In genomic region chr1:111699030-111699732, GRCm38 (mm10) we compare ENCODE assay signal across 19 mouse cellular contexts.
DNase-seq lines count a peak whose midpoint lies in the region; ATAC-seq lines count a peak whose summit lies in the region.
"Had no signal": no experiment of that assay in that cellular context is flagged by ENCODE, and none has a peak within 500 bp of the region (broad histone marks: within the 10 kb centered on the region; RNA-seq: fewer than 3 reads in every experiment).

No protein-coding gene starts in this region.

- H3K4me3 ChIP-seq in neural tube, embryonic 11.5 days (ENCODE audit: low read depth, low read length) = no peak overlapping the region
- H3K4me3 ChIP-seq in neural tube, embryonic 15.5 days (replicated peaks) = no peak overlapping the region
- H3K4me3 ChIP-seq: heart, adult 2 months; kidney, embryonic 15.5 days; left cerebral cortex, adult 2 months; limb, embryonic 15.5 days; myocyte had no signal

- H3K9ac ChIP-seq in neural tube, embryonic 11.5 days (ENCODE audit: low read length) = no peak overlapping the region
- H3K9ac ChIP-seq in neural tube, embryonic 15.5 days (replicated peaks) = no peak overlapping the region
- H3K9ac ChIP-seq: kidney, embryonic 15.5 days; limb, embryonic 15.5 days had no signal

- H3K27me3 ChIP-seq in neural tube, embryonic 11.5 days (ENCODE audit: control insufficient read depth, insufficient read depth, low read length) = no peaks in the 10 kb centered on the region
- no peaks in the 10 kb centered on the region for H3K27me3 ChIP-seq in neural tube, embryonic 15.5 days (replicated peaks)
- H3K27me3 ChIP-seq: kidney, embryonic 15.5 days; limb, embryonic 15.5 days had no signal

- H3K9me3 ChIP-seq in neural tube, embryonic 11.5 days (ENCODE audit: control insufficient read depth, low read length) = no peaks in the 10 kb centered on the region; the same call in 1 of the 2 replicates
- 0 out of 2 replicates have a peak, but pooled peaks cover 5% of the 10 kb centered on the region for H3K9me3 ChIP-seq in neural tube, embryonic 15.5 days (replicated peaks)
- H3K9me3 ChIP-seq: kidney, embryonic 15.5 days; limb, embryonic 15.5 days had no signal

- no peak for DNase-seq in frontal cortex, postnatal 14 days (ENCODE audit: low spot score in 2 of 2)
- no peak for DNase-seq in neural tube, embryonic 11.5 days (ENCODE audit: low spot score)
- peak; percentile 55 for DNase-seq in forelimb bud, embryonic 11.5 days (ENCODE audit: low read depth, low spot score)
- peak; percentile 22 for DNase-seq in telencephalon, adult 2 months (ENCODE audit: low read depth, low spot score)
- no peak for DNase-seq in urinary bladder, adult 2 months (ENCODE audit: low spot score)
- DNase-seq in thymus, postnatal 36 days = no peak
- DNase-seq: cerebellum, adult 2 months; gastrocnemius, postnatal 10 days; heart, adult 2 months; heart, postnatal 10 days; lung, adult 2 months; lung, postnatal 4 days; thymus, adult 18-20 months had no signal

- no peak overlapping the region for H3K27ac ChIP-seq in neural tube, embryonic 11.5 days (ENCODE audit: low read depth, low read length)
- no peak overlapping the region for H3K27ac ChIP-seq in neural tube, embryonic 15.5 days (replicated peaks)
- H3K27ac ChIP-seq: heart, adult 2 months; kidney, embryonic 15.5 days; left cerebral cortex, adult 2 months; limb, embryonic 15.5 days had no signal

- no peaks in the 10 kb centered on the region for H3K4me1 ChIP-seq in neural tube, embryonic 11.5 days (ENCODE audit: control insufficient read depth, insufficient read depth, low read length)
- H3K4me1 ChIP-seq in neural tube, embryonic 15.5 days = no peaks in the 10 kb centered on the region
- H3K4me1 ChIP-seq: kidney, embryonic 15.5 days; limb, embryonic 15.5 days had no signal

- H3K36me3 ChIP-seq in neural tube, embryonic 11.5 days (ENCODE audit: control insufficient read depth, insufficient read depth, low read length) = no peaks in the 10 kb centered on the region
- no peaks in the 10 kb centered on the region for H3K36me3 ChIP-seq in neural tube, embryonic 15.5 days
- H3K36me3 ChIP-seq: kidney, embryonic 15.5 days; limb, embryonic 15.5 days had no signal

- no peak overlapping the region for H3K4me2 ChIP-seq in neural tube, embryonic 11.5 days (ENCODE audit: low read depth)
- H3K4me2 ChIP-seq in neural tube, embryonic 15.5 days = no peak overlapping the region
- H3K4me2 ChIP-seq: kidney, embryonic 15.5 days; limb, embryonic 15.5 days had no signal

- peak; percentile 44; the same call in 1 of the 2 replicates for ATAC-seq in frontal cortex, adult (ENCODE audit: low TSS enrichment)
- ATAC-seq in neural tube, embryonic 11.5 days (ENCODE audit: insufficient read depth, low FRiP score, low TSS enrichment) = 0 out of 2 replicates have a peak, but pooled peaks have one; percentile 23
- no peak for ATAC-seq in neural tube, embryonic 15.5 days (ENCODE audit: low FRiP score)

Comparison
In these comparisons a context has a peak if more than half of its experiments do, and no peak if none do; other contexts are left out.
1. DNase-seq: peak in forelimb bud, embryonic 11.5 days (single experiment) and telencephalon, adult 2 months (single experiment); none in frontal cortex, postnatal 14 days (0 of 2), neural tube, embryonic 11.5 days (single experiment), urinary bladder, adult 2 months (single experiment) and thymus, postnatal 36 days (0 of 2).